Mouse (Mus musculus) urinary bladder, postnatal 4 days (tissue): ENCODE measurements around the gene Tbl1x.

ENCODE experiments used
- DNase-seq, 2 experiments: peaks; one replicate each; pipeline ENCODE4 v3.0.0; 2021 to 2022; ENCODE audit warnings: low spot score in 2 of 2

Tbl1x gene

DNA sequence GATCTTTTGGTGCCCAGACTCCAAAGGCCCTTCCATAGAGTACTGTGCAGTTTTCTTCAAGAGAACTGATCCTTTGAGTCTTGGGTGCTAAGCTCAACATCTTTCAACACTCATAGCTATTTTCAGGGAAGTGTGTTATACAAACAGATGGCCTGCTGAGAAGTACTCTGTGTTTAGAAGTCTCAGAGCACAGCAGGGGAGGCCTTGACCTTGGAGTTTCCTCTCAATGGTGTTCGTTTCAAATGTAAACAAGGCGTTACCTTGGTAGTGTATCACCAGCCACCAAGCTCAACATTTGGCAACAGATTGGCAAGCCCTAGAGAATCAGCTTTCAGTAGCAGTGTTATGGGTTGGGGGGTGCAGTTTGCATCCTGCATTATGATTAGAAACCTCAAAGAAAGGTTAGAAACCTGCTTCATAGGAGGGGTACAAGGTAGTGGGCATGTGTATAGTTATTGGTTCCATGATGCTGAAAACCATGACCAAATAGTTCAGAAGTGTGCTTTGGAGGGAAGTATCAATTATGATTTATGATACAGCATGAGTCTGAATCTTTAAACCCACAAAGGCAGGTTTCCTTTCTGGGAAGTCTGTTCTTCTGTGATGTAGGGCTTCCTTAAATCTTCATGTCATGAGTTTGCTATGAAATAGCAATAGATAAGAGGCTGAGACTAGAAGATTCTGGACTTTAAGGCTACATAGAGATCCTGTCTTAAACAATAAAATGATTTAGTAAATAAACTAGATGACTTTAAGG lies 98.3 kb downstream of the Tbl1x start:
- no peak for DNase-seq

DNA sequence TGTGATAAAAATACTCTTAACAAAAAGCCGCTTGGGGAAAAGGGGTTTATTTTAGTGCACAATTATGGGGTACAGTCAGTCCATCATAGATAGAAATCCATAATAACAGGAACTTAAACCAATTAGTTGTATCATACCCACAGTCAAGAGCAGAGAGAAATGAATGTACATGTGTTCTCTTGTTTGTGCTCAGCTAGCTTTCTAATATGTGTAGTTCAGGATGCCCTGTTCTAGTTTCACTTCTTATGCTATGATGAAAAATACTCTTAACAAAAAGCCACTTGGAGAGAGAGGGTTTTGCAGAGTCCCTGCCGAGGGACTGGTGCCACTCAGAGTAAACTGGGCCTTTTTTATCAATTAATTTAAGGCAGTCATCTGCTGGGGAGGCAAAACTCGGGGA lies 101.1 kb downstream of the Tbl1x start:
- no peak for DNase-seq

- no peak for DNase-seq
These were observed 102.2 kb downstream of the Tbl1x start for GRCm38 (mm10) chrX:77613041-77613440.

DNA sequence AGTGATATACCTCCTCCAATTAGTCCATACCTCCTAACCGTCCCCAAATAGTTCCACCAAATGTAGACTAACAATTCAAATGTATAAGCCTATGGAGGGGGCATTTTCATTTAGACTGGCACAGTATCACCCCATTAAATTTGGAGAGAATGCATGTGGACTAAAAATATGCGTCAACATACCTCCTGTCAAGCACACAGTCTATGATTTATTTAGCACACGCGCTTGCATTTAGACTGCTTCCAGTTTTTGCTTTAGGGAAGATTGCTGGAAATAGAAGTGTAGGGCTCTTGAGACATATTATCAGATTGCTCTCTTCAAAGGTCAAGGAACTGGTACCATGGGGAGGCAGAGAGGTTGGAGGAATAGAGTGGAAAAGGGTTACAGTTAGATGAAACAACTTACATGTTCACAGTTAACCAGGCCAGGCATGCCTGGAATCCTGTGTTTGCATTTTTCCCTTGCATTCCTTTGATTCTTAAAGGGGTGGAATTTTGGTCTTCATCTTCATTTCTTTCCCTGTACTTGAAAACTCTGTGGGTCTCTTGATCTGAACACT lies 105.0 kb downstream of the Tbl1x start:
- no peak for DNase-seq

GRCm38 (mm10) chrX:77617368-77618144 lies 106.7 kb downstream of the Tbl1x start:
- DNase-seq, result no peak

GRCm38 (mm10) chrX:77630439-77630838 lies 119.6 kb downstream of the Tbl1x start:
- no peak for DNase-seq

- no peak for DNase-seq
These were observed 125.7 kb downstream of the Tbl1x start for GRCm38 (mm10) chrX:77636499-77636898.

GRCm38 (mm10) chrX:77638076-77638475 lies 127.3 kb downstream of the Tbl1x start:
- DNase-seq, result no peak

- no peak for DNase-seq
These were observed 129.5 kb downstream of the Tbl1x start for GRCm38 (mm10) chrX:77640301-77640700.

- no peak for DNase-seq
These were observed 135.4 kb downstream of the Tbl1x start for GRCm38 (mm10) chrX:77646164-77646563.

GRCm38 (mm10) chrX:77650246-77650645 lies 139.4 kb downstream of the Tbl1x start:
- no peak for DNase-seq

DNA sequence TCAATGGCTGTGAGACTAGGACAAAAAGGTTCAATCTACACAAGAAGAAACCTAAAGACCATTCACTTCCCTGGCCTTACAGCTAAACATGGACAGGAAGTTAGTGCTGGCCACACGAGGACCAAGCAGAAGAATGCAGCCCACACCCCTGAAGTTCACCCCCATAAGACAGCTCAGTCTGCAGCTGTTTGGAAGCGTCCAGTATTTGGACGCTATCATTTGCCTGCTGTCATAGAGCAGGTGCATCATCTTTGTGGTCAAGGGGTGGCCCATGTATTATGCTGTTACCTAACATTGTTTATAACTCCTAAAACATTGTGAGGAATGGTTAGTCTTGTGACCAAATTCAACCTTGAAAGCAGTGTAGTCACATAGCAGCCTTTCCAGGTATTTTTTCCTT lies 151.2 kb downstream of the Tbl1x start:
- DNase-seq, result no peak

GRCm38 (mm10) chrX:77663276-77663675 lies 152.5 kb downstream of the Tbl1x start:
- no peak for DNase-seq

- DNase-seq, result no peak
These were observed 154.2 kb downstream of the Tbl1x start for GRCm38 (mm10) chrX:77665030-77665429.

GRCm38 (mm10) chrX:77666911-77667310 lies 156.1 kb downstream of the Tbl1x start:
- no peak for DNase-seq

DNA sequence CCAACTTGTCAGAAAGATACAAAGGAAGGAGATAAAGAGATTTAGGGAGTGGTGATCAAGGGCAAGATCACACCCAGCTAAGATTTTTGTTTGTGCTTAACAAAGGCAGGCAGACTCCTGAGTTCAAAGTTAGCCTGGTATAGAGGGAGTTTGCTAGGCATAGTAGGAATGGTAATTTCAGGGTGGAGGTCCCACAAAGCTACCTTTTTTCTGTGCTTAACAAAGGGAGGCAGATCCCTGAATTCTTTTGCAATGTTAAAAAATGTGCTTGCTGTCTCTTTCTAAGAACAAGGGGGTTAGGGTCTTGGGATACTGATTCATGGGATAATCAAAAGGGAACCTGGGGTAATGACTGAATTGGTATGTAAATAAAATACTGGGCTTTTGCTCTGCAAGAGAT lies 156.6 kb downstream of the Tbl1x start:
- DNase-seq, result no peak

GRCm38 (mm10) chrX:77669779-77670550 lies 159.2 kb downstream of the Tbl1x start:
- peak in 1 of 2 experiments; percentile 17 for DNase-seq
